Mouse (Mus musculus) MEL (cell line): ENCODE data around the gene Gda. TPM values are rescaled to one million over a fixed set of nuclear protein-coding genes. Genes with fewer than 3 reads are reported as not detected.

Experiments
- DNase-seq: peaks from one replicate; pipeline ENCODE4 v3.0.0; 2011; ENCODE audit warnings: low read depth, low spot score
- H3K27ac ChIP-seq: 2 replicates; pipeline ENCODE4 v1.5.1; 2012; ENCODE audit warnings: low read depth, mild to moderate bottlenecking, control low read depth, low read length, moderate library complexity; ENCODE audit not compliant: control insufficient read depth
- H3K27me3 ChIP-seq, 2 experiments: fragments of 150-350 bp in 1 of 2; sonication (generic) in 1 of 2; 2 replicates each; pipeline ENCODE4 v1.6.1; 2012; ENCODE audit warnings: low read length in 2 of 2, mild to moderate bottlenecking in 2 of 2, improper control_type of control experiment in 1 of 2, moderate library complexity in 1 of 2; ENCODE audit not compliant: insufficient read depth in 2 of 2, control insufficient read depth in 1 of 2
- H3K36me3 ChIP-seq, 2 experiments: 2 replicates each; pipeline ENCODE4 v1.6.1; 2012 to 2014; ENCODE audit warnings: low read length in 2 of 2, improper control_type of control experiment in 1 of 2, inconsistent platforms in 1 of 2, mild to moderate bottlenecking in 1 of 2; ENCODE audit not compliant: insufficient read depth in 2 of 2, control insufficient read depth in 1 of 2
- H3K4me1 ChIP-seq, 2 experiments: fragments of 150-350 bp in 1 of 2; sonication (generic) in 1 of 2; 2 replicates each; pipeline ENCODE4 v1.6.1; 2012; ENCODE audit warnings: low read length in 2 of 2, improper control_type of control experiment in 1 of 2, mild to moderate bottlenecking in 1 of 2; ENCODE audit not compliant: insufficient read depth in 2 of 2, control insufficient read depth in 1 of 2
- H3K4me3 ChIP-seq, 2 experiments: fragments of 150-350 bp in 1 of 2; sonication (generic) in 1 of 2; 2 replicates each; pipeline ENCODE4 v1.5.1; 2012; ENCODE audit warnings: low read depth in 2 of 2, low read length in 2 of 2, mild to moderate bottlenecking in 2 of 2, moderate library complexity in 2 of 2, control low read depth in 1 of 2, improper control_type of control experiment in 1 of 2; ENCODE audit not compliant: control insufficient read depth in 1 of 2, insufficient read depth in 1 of 2
- H3K79me2 ChIP-seq: 2 replicates; pipeline ENCODE4 v1.6.1; 2012; ENCODE audit warnings: mild to moderate bottlenecking, low read length, moderate library complexity; ENCODE audit not compliant: control insufficient read depth, poor library complexity, insufficient read depth
- H3K9ac ChIP-seq: 2 replicates; pipeline ENCODE4 v1.6.1; 2012; ENCODE audit warnings: low read depth, mild to moderate bottlenecking, control low read depth, low read length, moderate library complexity; ENCODE audit not compliant: control insufficient read depth, poor library complexity, severe bottlenecking
- H3K9me3 ChIP-seq: fragments of 150-350 bp; sonication (generic); replicated peaks from 2 replicates; pipeline ENCODE4 v1.6.1; 2012; ENCODE audit warnings: mild to moderate bottlenecking, low read length, improper control_type of control experiment, moderate library complexity; ENCODE audit not compliant: insufficient read depth
- BHLHE40 ChIP-seq: IDR thresholded peaks from 2 replicates; pipeline ENCODE4 v1.6.1; 2012; ENCODE audit warnings: low read depth, mild to moderate bottlenecking, inconsistent platforms, low read length, improper control_type of control experiment, borderline replicate concordance
- CTCF ChIP-seq, 3 experiments: IDR thresholded peaks in 2 of 3; conservative IDR thresholded peaks in 1 of 3; 2 replicates each; pipeline ENCODE4 v1.5.1; 2011 to 2012; ENCODE audit warnings: low read length in 3 of 3, low read depth in 2 of 3, mild to moderate bottlenecking in 2 of 3, improper control_type of control experiment in 1 of 3, inconsistent platforms in 1 of 3, mixed read lengths in 1 of 3, moderate library complexity in 1 of 3; ENCODE audit not compliant: control insufficient read depth in 1 of 3, insufficient read depth in 1 of 3, poor library complexity in 1 of 3, severe bottlenecking in 1 of 3
- E2F4 ChIP-seq: IDR thresholded peaks from 2 replicates; pipeline ENCODE4 v1.6.1; 2011; ENCODE audit warnings: low read depth, low read length, improper control_type of control experiment, borderline replicate concordance
- ELF1 ChIP-seq: IDR thresholded peaks from 2 replicates; pipeline ENCODE4 v1.6.1; 2014; ENCODE audit warnings: low read depth, mild to moderate bottlenecking, inconsistent platforms, low read length, improper control_type of control experiment, moderate library complexity
- GABPA ChIP-seq: IDR thresholded peaks from 2 replicates; pipeline ENCODE4 v1.6.1; 2012; ENCODE audit warnings: low read depth, mild to moderate bottlenecking, inconsistent platforms, low read length, improper control_type of control experiment, moderate library complexity
- GATA1 ChIP-seq: IDR thresholded peaks from 2 replicates; pipeline ENCODE4 v1.6.1; 2011; ENCODE audit warnings: low read depth, low read length, improper control_type of control experiment
- HCFC1 ChIP-seq: IDR thresholded peaks from 2 replicates; pipeline ENCODE4 v1.6.1; 2012; ENCODE audit warnings: low read depth, mild to moderate bottlenecking, inconsistent platforms, low read length, improper control_type of control experiment, moderate library complexity
- KAT2A ChIP-seq: conservative IDR thresholded peaks from 2 replicates; pipeline ENCODE4 v1.6.1; 2012; ENCODE audit warnings: low read depth, low read length, improper control_type of control experiment, inconsistent platforms
- MAFK ChIP-seq: IDR thresholded peaks from 2 replicates; pipeline ENCODE4 v1.6.1; 2011; ENCODE audit warnings: low read depth, mild to moderate bottlenecking, low read length, improper control_type of control experiment, borderline replicate concordance
- MAX ChIP-seq: IDR thresholded peaks from 2 replicates; pipeline ENCODE4 v1.6.1; 2011; ENCODE audit warnings: low read length, improper control_type of control experiment
- MEF2A ChIP-seq: IDR thresholded peaks from 2 replicates; pipeline ENCODE4 v1.6.1; 2014; ENCODE audit warnings: low read depth, mild to moderate bottlenecking, inconsistent platforms, low read length, improper control_type of control experiment; ENCODE audit not compliant: poor library complexity, insufficient replicate concordance, severe bottlenecking; ENCODE audit errors: extremely low read depth
- MXI1 ChIP-seq: IDR thresholded peaks from 2 replicates; pipeline ENCODE4 v1.6.1; 2011; ENCODE audit warnings: mild to moderate bottlenecking, low read depth, low read length, improper control_type of control experiment
- MYB ChIP-seq: IDR thresholded peaks from 2 replicates; pipeline ENCODE4 v1.6.1; 2011; ENCODE audit warnings: mild to moderate bottlenecking, low read depth, low read length, improper control_type of control experiment
- MYC ChIP-seq: IDR thresholded peaks from 2 replicates; pipeline ENCODE4 v1.6.1; 2011; ENCODE audit warnings: low read depth, mild to moderate bottlenecking, low read length, improper control_type of control experiment, moderate library complexity
- NRF1 ChIP-seq: IDR thresholded peaks from 2 replicates; pipeline ENCODE4 v1.6.1; 2014; ENCODE audit warnings: low read depth, mild to moderate bottlenecking, inconsistent platforms, low read length, improper control_type of control experiment, moderate library complexity; ENCODE audit not compliant: poor library complexity, insufficient read depth, severe bottlenecking
- POLR2AphosphoS2 ChIP-seq: IDR thresholded peaks from 2 replicates; pipeline ENCODE4 v1.6.1; 2011; ENCODE audit warnings: low read length, improper control_type of control experiment
- POLR2AphosphoS5 ChIP-seq: IDR thresholded peaks from 2 replicates; pipeline ENCODE4 v1.6.1; 2012; ENCODE audit warnings: low read depth, borderline replicate concordance, mild to moderate bottlenecking, inconsistent platforms, low read length, moderate library complexity, mixed read lengths
- RAD21 ChIP-seq: IDR thresholded peaks from 2 replicates; pipeline ENCODE4 v1.6.1; 2011; ENCODE audit warnings: mild to moderate bottlenecking, low read depth, low read length, improper control_type of control experiment
- SMC3 ChIP-seq: IDR thresholded peaks from 2 replicates; pipeline ENCODE4 v1.6.1; 2011; ENCODE audit warnings: low read depth, low read length, improper control_type of control experiment
- TAL1 ChIP-seq: IDR thresholded peaks from 2 replicates; pipeline ENCODE4 v1.6.1; 2012; ENCODE audit warnings: mild to moderate bottlenecking, inconsistent platforms, low read length, moderate library complexity, mixed read lengths
- TBP ChIP-seq: IDR thresholded peaks from 2 replicates; pipeline ENCODE4 v1.8.0; 2011; ENCODE audit warnings: low read depth, low read length, improper control_type of control experiment
- USF1 ChIP-seq: IDR thresholded peaks from 2 replicates; pipeline ENCODE4 v1.6.1; 2014; ENCODE audit warnings: low read depth, mild to moderate bottlenecking, inconsistent platforms, low read length, improper control_type of control experiment, moderate library complexity
- USF2 ChIP-seq, 2 experiments: IDR thresholded peaks; 2 replicates each; pipeline ENCODE4 v1.6.1; 2011 to 2012; ENCODE audit warnings: improper control_type of control experiment in 2 of 2, low read length in 2 of 2, borderline replicate concordance in 1 of 2, inconsistent platforms in 1 of 2, low read depth in 1 of 2, mild to moderate bottlenecking in 1 of 2; ENCODE audit not compliant: insufficient read depth in 1 of 2
- ZC3H11A ChIP-seq: IDR thresholded peaks from 2 replicates; pipeline ENCODE4 v1.6.1; 2012; ENCODE audit warnings: low read depth, mild to moderate bottlenecking, inconsistent platforms, low read length, improper control_type of control experiment
- ZKSCAN1 ChIP-seq: IDR thresholded peaks from 2 replicates; pipeline ENCODE4 v1.6.1; 2012; ENCODE audit warnings: low read depth, mild to moderate bottlenecking, inconsistent platforms, low read length, improper control_type of control experiment, moderate library complexity
- ZMIZ1 ChIP-seq: IDR thresholded peaks from 2 replicates; pipeline ENCODE4 v1.6.1; 2012; ENCODE audit warnings: low read depth, mild to moderate bottlenecking, inconsistent platforms, low read length, improper control_type of control experiment, moderate library complexity
- polyA plus RNA-seq, 2 experiments: library from polyadenylated mRNA; stranded (reverse) in 1 of 2; unstranded in 1 of 2; fragments of >175 nt in 1 of 2; fragments of >200 nt in 1 of 2; gene quantifications; 2 replicates each; pipeline versions ENCODE4 v1.2.1 to v1.2.4; 2012; ENCODE audit warnings: low replicate concordance in 2 of 2, low read depth in 1 of 2; ENCODE audit not compliant: insufficient read length in 2 of 2, insufficient read depth in 1 of 2, missing spikeins in 1 of 2
- total RNA-seq: library from RNA; depleted of rRNA; stranded (reverse); fragments of 300-350 nt; gene quantifications from 2 replicates; pipeline ENCODE4 v1.2.3, GENCODE M21; 2012

Gda gene
- total and polyA plus RNA-seq, 3 experiments: 0.38 to 2.9 TPM; not detected in 1

DNA sequence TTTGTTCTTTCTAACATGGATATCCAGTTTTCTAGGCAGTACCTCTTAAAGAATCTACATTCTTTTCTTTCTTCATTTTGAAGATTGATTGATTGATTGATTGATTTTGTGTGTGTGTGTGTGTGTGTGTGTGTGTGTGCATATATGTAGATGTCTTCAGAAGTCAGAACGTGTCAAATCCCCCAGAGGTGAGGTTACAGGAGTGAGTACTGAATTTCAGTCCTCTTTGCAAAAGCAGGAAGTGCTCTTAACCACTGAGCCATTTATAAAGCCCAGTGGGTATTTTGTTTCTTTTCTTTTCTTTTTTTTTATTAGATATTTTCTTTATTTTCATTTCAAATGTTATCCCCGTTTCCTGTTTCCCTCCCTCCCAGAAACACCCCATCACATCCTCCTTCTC lies 86.4 kb downstream of the Gda start:
- H3K27ac ChIP-seq: no peak overlapping the region
- peaks cover 0 to 2% of the 10 kb centered on the region in 2 experiments; a peak in 1 of 4 replicates for H3K4me1 ChIP-seq
- no peak overlapping the region for H3K9ac ChIP-seq
- H3K9me3 ChIP-seq: no peaks in the 10 kb centered on the region
- DNase-seq: no peak
- no peaks in the 10 kb centered on the region; a peak in 1 of 4 replicates for H3K36me3 ChIP-seq
- no peaks in the 10 kb centered on the region for H3K79me2 ChIP-seq
- no peak for TF ChIP-seq NRF1
- TF ChIP-seq ZC3H11A: no peak
- no peak for TF ChIP-seq GATA1
- TF ChIP-seq E2F4: no peak
- TF ChIP-seq KAT2A: no peak
- TF ChIP-seq ZMIZ1: no peak
- TF ChIP-seq MAX: no peak
- no peak for TF ChIP-seq BHLHE40
- TF ChIP-seq CTCF (IDR thresholded peaks at IDR 0.05 in 2 of 3, conservative IDR thresholded peaks at IDR 0.05 in 1 of 3; ENCODE audit: control insufficient read depth in 1 of 3, insufficient read depth in 1 of 3, low read depth in 2 of 3, low read length in 3 of 3, poor library complexity in 1 of 3, severe bottlenecking in 1 of 3): no peak
- TF ChIP-seq GABPA: no peak
- TF ChIP-seq TAL1: no peak
- no peak for TF ChIP-seq USF1
- no peak for TF ChIP-seq MAFK
- TF ChIP-seq ELF1: no peak
- TF ChIP-seq USF2 (IDR thresholded peaks at IDR 0.05; ENCODE audit: borderline replicate concordance in 1 of 2, insufficient read depth in 1 of 2, low read depth in 1 of 2, low read length in 2 of 2): no peak
- TF ChIP-seq MYC: no peak
- TF ChIP-seq MYB: no peak
- no peak for TF ChIP-seq RAD21
- TF ChIP-seq, all 39 proteins: peak for 0
- Histone ChIP-seq H3K4me3 (no peak overlapping the region), H3K27me3 (no peaks in the 10 kb centered on the region)

DNA sequence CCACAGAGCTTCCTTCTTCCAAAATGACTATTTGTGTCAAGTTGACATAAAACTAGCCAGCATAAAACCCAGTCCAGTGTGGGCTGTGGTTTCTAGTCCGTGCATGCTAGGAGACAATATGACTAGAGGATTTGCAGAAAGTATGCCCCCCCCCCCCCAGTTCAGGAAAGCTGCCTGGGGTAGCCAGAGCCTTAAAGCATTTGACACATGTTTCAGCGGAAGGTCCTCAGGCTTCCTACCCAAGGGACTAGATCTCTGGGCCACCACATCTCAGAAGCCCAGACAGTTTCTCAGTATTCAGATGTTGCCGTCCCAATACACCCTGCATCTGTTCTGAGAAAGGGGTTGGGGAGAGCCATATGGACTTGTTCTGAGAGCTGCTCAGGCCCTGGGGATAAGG lies 89.0 kb downstream of the Gda start:
- Histone ChIP-seq H3K4me3 (no peak overlapping the region), H3K27me3 (no peaks in the 10 kb centered on the region), H3K36me3 (peaks cover 0 to 3% of the 10 kb centered on the region in 2 experiments; a peak in 2 of 4 replicates), H3K9me3 (no peaks in the 10 kb centered on the region), H3K4me1 (peaks cover 0 to 9% of the 10 kb centered on the region in 2 experiments; a peak in 2 of 4 replicates), H3K9ac (no peak overlapping the region), H3K79me2 (no peaks in the 10 kb centered on the region), H3K27ac (no peak overlapping the region)
- DNase-seq: no peak
- TF ChIP-seq SMC3 (no peak), ZKSCAN1 (no peak), HCFC1 (no peak), TBP (no peak), TAL1 (no peak), GATA1 (no peak), USF2 (IDR thresholded peaks at IDR 0.05; ENCODE audit: borderline replicate concordance in 1 of 2, insufficient read depth in 1 of 2, low read depth in 1 of 2, low read length in 2 of 2) (no peak), POLR2AphosphoS2 (no peak), MAX (no peak), ZMIZ1 (no peak), MEF2A (no peak), POLR2AphosphoS5 (no peak), MXI1 (no peak)
